Mouse (Mus musculus) activated CD4-positive, CD25-positive, alpha-beta regulatory T cell, adult 4 months (primary cell): ENCODE measurements around the gene Tmem216. TPM values are rescaled to one million over a fixed set of nuclear protein-coding genes. Genes with fewer than 3 reads are reported as not detected.
"Not testable (repeated sequence)": the region's sequence is repeated elsewhere in the genome, so short reads cannot be mapped to it uniquely, and the experiment has no call there.

Experiments
- ATAC-seq: one replicate; pipeline ENCODE4 v1.8.0; 2017
- polyA plus RNA-seq, 2 experiments: library from polyadenylated mRNA; unstranded; fragments of 100-300 nt; shearing (Covaris generic); gene quantifications; one replicate each; pipeline ENCODE4 v1.2.1; 2017

Tmem216 gene
- polyA plus RNA-seq, 2 experiments from 2014 or later, result 5.9 to 8.4 TPM

GRCm38 (mm10) chr19:10565217-10565616 is 9.2 kb upstream of the Tmem216 start:
- no peak for ATAC-seq

- no peak for ATAC-seq
Measured at GRCm38 (mm10) chr19:10564278-10564677, 8.2 kb upstream of the Tmem216 start.

GRCm38 (mm10) chr19:10562351-10562750 is 6.3 kb upstream of the Tmem216 start:
- no peak for ATAC-seq

- no peak for ATAC-seq
Measured at GRCm38 (mm10) chr19:10561558-10562314, 5.7 kb upstream of the Tmem216 start.

- no peak for ATAC-seq
Measured at GRCm38 (mm10) chr19:10560108-10560507, 4.1 kb upstream of the Tmem216 start.

- not testable (repeated sequence) for ATAC-seq
Measured at GRCm38 (mm10) chr19:10557837-10558375, 1.9 kb upstream of the Tmem216 start.

GRCm38 (mm10) chr19:10557430-10557829 is 1.4 kb upstream of the Tmem216 start:
- ATAC-seq, result no peak

GRCm38 (mm10) chr19:10557001-10557400 is 963 bp upstream of the Tmem216 start:
- ATAC-seq, result no peak

- ATAC-seq, result no peak
Measured at GRCm38 (mm10) chr19:10539454-10539853, 16.6 kb downstream of the Tmem216 start.

GRCm38 (mm10) chr19:10530082-10530481 is 26.0 kb downstream of the Tmem216 start:
- no peak for ATAC-seq

GRCm38 (mm10) chr19:10525910-10526309 is 30.1 kb downstream of the Tmem216 start, which contains the start of gene Sdhaf2:
Gene Sdhaf2 (minus strand): TSS chr19:10526142.
- ATAC-seq, result no peak

GRCm38 (mm10) chr19:10525106-10525901 is 30.7 kb downstream of the Tmem216 start, which contains the start of gene Cpsf7:
Gene Cpsf7 (plus strand): TSS chr19:10525266.
- peak; percentile 79 for ATAC-seq

GRCm38 (mm10) chr19:10524784-10525105 is 31.3 kb downstream of the Tmem216 start:
- ATAC-seq, result no peak

- no peak for ATAC-seq
Measured at GRCm38 (mm10) chr19:10523483-10524080, 32.5 kb downstream of the Tmem216 start.

- ATAC-seq, result no peak
Measured at GRCm38 (mm10) chr19:10521926-10522325, 34.1 kb downstream of the Tmem216 start.

- ATAC-seq, result no peak
Measured at GRCm38 (mm10) chr19:10520355-10520754, 35.7 kb downstream of the Tmem216 start.

- ATAC-seq, result no peak
Measured at GRCm38 (mm10) chr19:10510759-10511330, 45.2 kb downstream of the Tmem216 start.

GRCm38 (mm10) chr19:10502571-10502970 is 53.5 kb downstream of the Tmem216 start:
- ATAC-seq, result no peak

- ATAC-seq, result no peak
Measured at GRCm38 (mm10) chr19:10500581-10500980, 55.5 kb downstream of the Tmem216 start.

- no peak for ATAC-seq
Measured at GRCm38 (mm10) chr19:10497512-10498160, 58.4 kb downstream of the Tmem216 start.

- ATAC-seq, result no peak
Measured at GRCm38 (mm10) chr19:10496976-10497375, 59.1 kb downstream of the Tmem216 start.

GRCm38 (mm10) chr19:10495670-10496069 is 60.4 kb downstream of the Tmem216 start:
- no peak for ATAC-seq
